Mouse (Mus musculus) limb, embryonic 14.5 days (tissue): ENCODE data around the gene Arhgap42. TPM values are rescaled to one million over a fixed set of nuclear protein-coding genes. Genes with fewer than 3 reads are reported as not detected.

Experiments
- ATAC-seq: fragments of 200-750 bp; cut with Nextera tagmentation; 2 replicates; pipeline ENCODE4 v1.8.0; 2017; ENCODE audit warnings: low read depth, moderate number of reproducible peaks, moderate TSS enrichment; ENCODE audit not compliant: low FRiP score
- DNase-seq: peaks from one replicate; pipeline ENCODE4 v3.0.0-alpha.2; 2015; ENCODE audit warnings: low spot score
- H3K27ac ChIP-seq: fragments of 300-500 bp; sonication (generic); replicated peaks from 2 replicates; pipeline ENCODE4 v1.5.1; 2014; ENCODE audit warnings: low read depth, mild to moderate bottlenecking, low read length, moderate library complexity, mixed read lengths
- H3K27me3 ChIP-seq: fragments of 300-500 bp; sonication (generic); 2 replicates; pipeline ENCODE4 v1.6.1; 2014; ENCODE audit warnings: low read length, mixed read lengths; ENCODE audit not compliant: control insufficient read depth, insufficient read depth
- H3K36me3 ChIP-seq: fragments of 300-500 bp; sonication (generic); 2 replicates; pipeline ENCODE4 v1.6.1; 2014; ENCODE audit warnings: mild to moderate bottlenecking, low read length, moderate library complexity, mixed read lengths; ENCODE audit not compliant: control insufficient read depth, insufficient read depth
- H3K4me1 ChIP-seq: fragments of 300-500 bp; sonication (generic); 2 replicates; pipeline ENCODE4 v1.6.1; 2014; ENCODE audit warnings: antibody characterized with exemption, low read length, mixed read lengths; ENCODE audit not compliant: control insufficient read depth, insufficient read depth
- H3K4me2 ChIP-seq: fragments of 300-500 bp; sonication (generic); replicated peaks from 2 replicates; pipeline ENCODE4 v1.6.1; 2014; ENCODE audit warnings: low read depth, mild to moderate bottlenecking, low read length, moderate library complexity; ENCODE audit not compliant: severe bottlenecking
- H3K4me3 ChIP-seq: fragments of 300-500 bp; sonication (generic); replicated peaks from 2 replicates; pipeline ENCODE4 v1.5.1; 2014; ENCODE audit warnings: low read length
- H3K9ac ChIP-seq: fragments of 300-500 bp; sonication (generic); 2 replicates; pipeline ENCODE4 v1.6.1; 2014; ENCODE audit warnings: mild to moderate bottlenecking, low read depth, low read length, moderate library complexity; ENCODE audit not compliant: severe bottlenecking
- H3K9me3 ChIP-seq: fragments of 300-500 bp; sonication (generic); 2 replicates; pipeline ENCODE4 v1.6.1; 2016; ENCODE audit warnings: low read length; ENCODE audit not compliant: control insufficient read depth
- POLR2A ChIP-seq: fragments of 200-500 bp; IDR thresholded peaks from 2 replicates; pipeline ENCODE4 v1.8.0; 2012; ENCODE audit warnings: inconsistent platforms, mild to moderate bottlenecking, moderate library complexity, borderline replicate concordance; ENCODE audit not compliant: insufficient read depth, insufficient read length; ENCODE audit errors: extremely low read depth
- WGBS: fragments of 180-500 bp; shearing (Covaris S2); extraction: QIAGEN DNeasy Blood & Tissue Kit; methylation state at CpG from one replicate; pipeline ENCODE4 v1.1.7; 2014; 5-methylcytosine and 5-hydroxymethylcytosine counted together
- polyA plus RNA-seq, 2 experiments: library from polyadenylated mRNA; depleted of rRNA in 1 of 2; stranded (reverse) in 1 of 2; unstranded in 1 of 2; fragments of >200 nt; fragmentation: Nextera tagmentation in 1 of 2; extraction: Ambion mirVana in 1 of 2; gene quantifications; 2 replicates each; pipeline versions ENCODE4 v1.2.1 to v1.2.3; 2012 to 2014

Gene Arhgap42
- polyA plus RNA-seq, 2 experiments, result 21.3 to 40.5 TPM

GRCm38 (mm10) chr9:9194496-9194895 is 44.4 kb downstream of the Arhgap42 start:
- WGBS, result 65% methylated on average over 1 of the region's 1 CpGs

GRCm38 (mm10) chr9:9192716-9193115 is 46.2 kb downstream of the Arhgap42 start:
- H3K9me3 ChIP-seq, result no peaks in the 10 kb centered on the region
- peaks cover 4% of the 10 kb centered on the region for H3K4me1 ChIP-seq
- TF ChIP-seq POLR2A, result no peak
- H3K4me2 ChIP-seq, result no peak overlapping the region
- WGBS, result 70% methylated on average over 4 of the region's 4 CpGs
- H3K36me3 ChIP-seq, result no peaks in the 10 kb centered on the region
- no peak overlapping the region for H3K4me3 ChIP-seq
- H3K27me3 ChIP-seq, result no peaks in the 10 kb centered on the region
- no peak overlapping the region for H3K9ac ChIP-seq
- no peak overlapping the region for H3K27ac ChIP-seq
- DNase-seq (no peak), ATAC-seq (no peak)

More at GRCm38 (mm10) chr9:9194496-9194895, 44.4 kb downstream of the Arhgap42 start:
- Histone ChIP-seq H3K36me3 (no peaks in the 10 kb centered on the region), H3K4me3 (no peak overlapping the region), H3K9ac (no peak overlapping the region), H3K27me3 (no peaks in the 10 kb centered on the region), H3K9me3 (no peaks in the 10 kb centered on the region), H3K27ac (no peak overlapping the region), H3K4me1 (no peaks in the 10 kb centered on the region), H3K4me2 (no peak overlapping the region)
- DNase-seq (no peak), ATAC-seq (0 out of 2 replicates have a peak, but pooled peaks have one; percentile 41)
- TF ChIP-seq POLR2A, result no peak

GRCm38 (mm10) chr9:9190835-9191234 is 48.1 kb downstream of the Arhgap42 start:
- no peak overlapping the region for H3K4me2 ChIP-seq
- no peak overlapping the region for H3K4me3 ChIP-seq
- TF ChIP-seq POLR2A, result no peak
- no peak overlapping the region for H3K9ac ChIP-seq
- H3K27me3 ChIP-seq, result no peaks in the 10 kb centered on the region
- peaks cover 6% of the 10 kb centered on the region for H3K4me1 ChIP-seq
- H3K9me3 ChIP-seq, result no peaks in the 10 kb centered on the region
- 90% methylated on average over 1 of the region's 1 CpGs for WGBS
- no peak for ATAC-seq
- H3K36me3 ChIP-seq, result no peaks in the 10 kb centered on the region
- no peak for DNase-seq
- H3K27ac ChIP-seq, result no peak overlapping the region

GRCm38 (mm10) chr9:9188167-9188566 is 50.7 kb downstream of the Arhgap42 start:
- ATAC-seq (no peak), DNase-seq (no peak)
- no peaks in the 10 kb centered on the region for H3K36me3 ChIP-seq
- no peak overlapping the region for H3K4me2 ChIP-seq
- H3K9me3 ChIP-seq, result no peaks in the 10 kb centered on the region
- 84% methylated on average over 3 of the region's 3 CpGs for WGBS
- H3K27me3 ChIP-seq, result no peaks in the 10 kb centered on the region
- H3K4me3 ChIP-seq, result no peak overlapping the region
- H3K9ac ChIP-seq, result no peak overlapping the region
- TF ChIP-seq POLR2A, result no peak
- H3K27ac ChIP-seq, result no peak overlapping the region
- peaks cover 6% of the 10 kb centered on the region for H3K4me1 ChIP-seq

- Histone ChIP-seq H3K9me3 (no peaks in the 10 kb centered on the region), H3K27me3 (no peaks in the 10 kb centered on the region), H3K36me3 (no peaks in the 10 kb centered on the region; the same call in 1 of the 2 replicates), H3K27ac (no peak overlapping the region), H3K4me3 (no peak overlapping the region), H3K4me2 (no peak overlapping the region), H3K4me1 (no peaks in the 10 kb centered on the region), H3K9ac (no peak overlapping the region)
- no peak for ATAC-seq
- no peak for DNase-seq
- no peak for TF ChIP-seq POLR2A
- 79% methylated on average over 4 of the region's 4 CpGs for WGBS
These were observed 61.2 kb downstream of the Arhgap42 start for GRCm38 (mm10) chr9:9177745-9178144.

GRCm38 (mm10) chr9:9174924-9175323 is 64.0 kb downstream of the Arhgap42 start:
- no peak overlapping the region for H3K4me3 ChIP-seq
- H3K27me3 ChIP-seq, result no peaks in the 10 kb centered on the region
- no peak overlapping the region for H3K9ac ChIP-seq
- no peak overlapping the region for H3K27ac ChIP-seq
- WGBS, result 80% methylated on average over 2 of the region's 2 CpGs
- TF ChIP-seq POLR2A, result no peak
- ATAC-seq (no peak), DNase-seq (no peak)
- H3K36me3 ChIP-seq, result no peaks in the 10 kb centered on the region; the same call in 1 of the 2 replicates
- H3K4me2 ChIP-seq, result no peak overlapping the region
- H3K4me1 ChIP-seq, result peaks cover 8% of the 10 kb centered on the region
- no peaks in the 10 kb centered on the region for H3K9me3 ChIP-seq
